Mouse (Mus musculus): ENCODE measurements at regions not wholly inside any gene's neighbourhood (a gene's known extent, or its start where the extent isn't known, plus 50 kb on each side); places are given as distances from the start of the nearest gene placed in this dataset.

- H3K4me2 ChIP-seq (replicated peaks) = no peak overlapping the region
- H3K4me3 ChIP-seq = no peak overlapping the region
- H3K27me3 ChIP-seq = no peaks in the 10 kb centered on the region
- H3K27ac ChIP-seq = no peak overlapping the region
- no peaks in the 10 kb centered on the region for H3K4me1 ChIP-seq
- no peaks in the 10 kb centered on the region for H3K36me3 ChIP-seq
- H3K9ac ChIP-seq = no peak overlapping the region
- peak; percentile 35; the same call in 1 of the 2 replicates for ATAC-seq (ENCODE audit: low FRiP score)
- WGBS = 17% methylated on average over 1 of the region's 1 CpGs
- H3K9me3 ChIP-seq (replicated peaks) = no peaks in the 10 kb centered on the region
Observed at GRCm38 (mm10) chr6:105090882-105091281, 586.6 kb upstream of the Cntn4 start.
